ENCODE assay signal across 11 mouse cellular contexts in genomic region chr8:12324991-12325601, GRCm38 (mm10). TPM values are rescaled to one million over a fixed set of nuclear protein-coding genes. Genes with fewer than 3 reads are reported as not detected.
DNase-seq lines count a peak whose midpoint lies in the region; ATAC-seq and TF ChIP-seq lines count a peak whose summit lies in the region.
"Had no signal": no experiment of that assay in that cellular context is flagged by ENCODE, and none has a peak within 500 bp of the region (broad histone marks: within the 10 kb centered on the region; RNA-seq: fewer than 3 reads in every experiment).

No protein-coding gene starts in this region.

- peak overlapping the region; percentile 57 for H3K27ac ChIP-seq in hindbrain, embryonic 10.5 days
- H3K27ac ChIP-seq in midbrain, embryonic 14.5 days (replicated peaks; ENCODE audit: low read depth, low read length), result 0 out of 2 replicates have a peak overlapping the region, but pooled peaks have one; percentile 20
- no peak overlapping the region for H3K27ac ChIP-seq in liver, embryonic 11.5 days (ENCODE audit: low read depth, low read length)
- no peak overlapping the region for H3K27ac ChIP-seq in stomach, postnatal 0 days (replicated peaks)

- H3K27me3 ChIP-seq in hindbrain, embryonic 10.5 days (ENCODE audit: insufficient read depth, poor library complexity, severe bottlenecking), result peaks cover 97% of the 10 kb centered on the region
- H3K27me3 ChIP-seq in midbrain, embryonic 14.5 days (ENCODE audit: control insufficient read depth, insufficient read depth, low read length), result peaks cover 71% of the 10 kb centered on the region
- H3K27me3 ChIP-seq in liver, embryonic 11.5 days (replicated peaks; ENCODE audit: control insufficient read depth, insufficient read depth, low read length), result peaks cover 8% of the 10 kb centered on the region
- H3K27me3 ChIP-seq in stomach, postnatal 0 days (ENCODE audit: control insufficient read depth, insufficient read depth, low read length), result no peaks in the 10 kb centered on the region

- DNase-seq in adrenal gland, postnatal 10 days, result peak; percentile 55
- DNase-seq in adrenal gland, postnatal 25 days, result no peak
- peak; percentile 80 for DNase-seq in embryo, embryonic 10.5 days (ENCODE audit: low spot score)
- peak; percentile 78 for DNase-seq in hindbrain, embryonic 10.5 days (ENCODE audit: low spot score)
- peak; percentile 77 for DNase-seq in midbrain, embryonic 14.5 days
- no peak for DNase-seq in liver, embryonic 11.5 days (ENCODE audit: low spot score)
- no peak for DNase-seq in layer of hippocampus, adult 18-20 months (ENCODE audit: low spot score in 2 of 2)
- DNase-seq in stomach, postnatal 0 days (ENCODE audit: low spot score), result no peak
- DNase-seq: kidney, adult 8-10 months had no signal

- H3K4me3 ChIP-seq in hindbrain, embryonic 10.5 days, result 0 out of 2 replicates have a peak overlapping the region, but pooled peaks have one; percentile 6
- H3K4me3 ChIP-seq in midbrain, embryonic 14.5 days (replicated peaks; ENCODE audit: low read depth, low read length), result 0 out of 2 replicates have a peak overlapping the region, but pooled peaks have one; percentile 13
- H3K4me3 ChIP-seq in liver, embryonic 11.5 days (ENCODE audit: low read depth, low read length), result no peak overlapping the region
- H3K4me3 ChIP-seq in stomach, postnatal 0 days (ENCODE audit: low read depth, low read length), result no peak overlapping the region

- no peak for TF ChIP-seq EP300 in stomach, postnatal 0 days (optimal IDR thresholded peaks at IDR 0.05)

- no peak for TF ChIP-seq CTCF in stomach, postnatal 0 days (IDR thresholded peaks at IDR 0.05; ENCODE audit: low read depth)

- H3K9me3 ChIP-seq in hindbrain, embryonic 10.5 days, result no peaks in the 10 kb centered on the region
- no peaks in the 10 kb centered on the region for H3K9me3 ChIP-seq in midbrain, embryonic 14.5 days (ENCODE audit: control insufficient read depth, low read length)
- no peaks in the 10 kb centered on the region for H3K9me3 ChIP-seq in liver, embryonic 11.5 days (ENCODE audit: control insufficient read depth, low read length)
- no peaks in the 10 kb centered on the region for H3K9me3 ChIP-seq in stomach, postnatal 0 days (ENCODE audit: control insufficient read depth, low read length)

- H3K36me3 ChIP-seq in hindbrain, embryonic 10.5 days, result no peaks in the 10 kb centered on the region
- H3K36me3 ChIP-seq in midbrain, embryonic 14.5 days (ENCODE audit: control insufficient read depth, insufficient read depth, low read length), result no peaks in the 10 kb centered on the region
- no peaks in the 10 kb centered on the region for H3K36me3 ChIP-seq in liver, embryonic 11.5 days (ENCODE audit: control insufficient read depth, insufficient read depth, low read length)
- H3K36me3 ChIP-seq in stomach, postnatal 0 days (ENCODE audit: control insufficient read depth, insufficient read depth, low read length), result no peaks in the 10 kb centered on the region

- peak; percentile 15; the same call in 1 of the 2 replicates for ATAC-seq in midbrain, embryonic 14.5 days (ENCODE audit: low FRiP score, low TSS enrichment)
- ATAC-seq in liver, embryonic 11.5 days (replicated peaks; ENCODE audit: low FRiP score), result no peak
- no peak for ATAC-seq in stomach, postnatal 0 days (ENCODE audit: low FRiP score, low TSS enrichment)
- ATAC-seq: lung, postnatal 0 days had no signal

- WGBS in hindbrain, embryonic 10.5 days, result 21% methylated on average over 16 of the region's 16 CpGs
- WGBS in midbrain, embryonic 14.5 days, result 9% methylated on average over 16 of the region's 16 CpGs
- 25% methylated on average over 16 of the region's 16 CpGs for WGBS in liver, embryonic 11.5 days
- 41% methylated on average over 16 of the region's 16 CpGs for WGBS in stomach, postnatal 0 days

- peak overlapping the region; percentile 25 for H3K4me2 ChIP-seq in midbrain, embryonic 14.5 days (ENCODE audit: low read length)
- H3K4me2 ChIP-seq in liver, embryonic 11.5 days, result no peak overlapping the region
- H3K4me2 ChIP-seq in stomach, postnatal 0 days (replicated peaks; ENCODE audit: low read depth), result no peak overlapping the region

- peaks cover 65% of the 10 kb centered on the region for H3K4me1 ChIP-seq in hindbrain, embryonic 10.5 days (replicated peaks)
- H3K4me1 ChIP-seq in midbrain, embryonic 14.5 days (ENCODE audit: control insufficient read depth, insufficient read depth, low read length), result peaks cover 34% of the 10 kb centered on the region
- H3K4me1 ChIP-seq in liver, embryonic 11.5 days (replicated peaks; ENCODE audit: control insufficient read depth, insufficient read depth, low read length), result no peaks in the 10 kb centered on the region
- no peaks in the 10 kb centered on the region for H3K4me1 ChIP-seq in stomach, postnatal 0 days (replicated peaks; ENCODE audit: control insufficient read depth, insufficient read depth)

- H3K9ac ChIP-seq in midbrain, embryonic 14.5 days (replicated peaks; ENCODE audit: low read length), result peak overlapping the region; percentile 2; the same call in 1 of the 2 replicates
- H3K9ac ChIP-seq in liver, embryonic 11.5 days (ENCODE audit: low read depth, low read length), result no peak overlapping the region
- H3K9ac ChIP-seq in stomach, postnatal 0 days (ENCODE audit: low read length), result no peak overlapping the region

RNA-seq across cellular contexts. Expression of gene A230072I06Rik, which starts 46.5 kb away (rescaled TPM):
- total RNA-seq in adrenal gland, postnatal 10 days (2021), result not detected
- total RNA-seq in adrenal gland, postnatal 25 days (2021), result not detected in 2 replicates
- polyA plus RNA-seq in hindbrain, embryonic 10.5 days (2016; fragmentation: Nextera tagmentation; extraction: Ambion mirVana), result not detected in 2 replicates
- not detected in 2 replicates for polyA plus RNA-seq in midbrain, embryonic 14.5 days (2014; fragmentation: Nextera tagmentation; extraction: Ambion mirVana)
- not detected in 2 replicates for polyA plus RNA-seq in liver, embryonic 11.5 days (2014; fragmentation: Nextera tagmentation; extraction: Ambion mirVana)
- total RNA-seq in layer of hippocampus, adult 18-20 months (2021), result not detected
- polyA plus RNA-seq in stomach, postnatal 0 days (2015; fragmentation: Nextera tagmentation; extraction: Ambion mirVana), result not detected in 2 replicates
- total RNA-seq: gastrocnemius, postnatal 4 days had no signal
- polyA plus RNA-seq: lung, postnatal 0 days had no signal

Comparison
In these comparisons a context has a peak if more than half of its experiments do, and no peak if none do; other contexts are left out.
1. DNase-seq: peak in adrenal gland, postnatal 10 days (single experiment), embryo, embryonic 10.5 days (single experiment), hindbrain, embryonic 10.5 days (single experiment) and midbrain, embryonic 14.5 days (single experiment); none in adrenal gland, postnatal 25 days (single experiment), liver, embryonic 11.5 days (single experiment), layer of hippocampus, adult 18-20 months (0 of 2) and stomach, postnatal 0 days (single experiment).
2. H3K27ac ChIP-seq: peak in hindbrain, embryonic 10.5 days (single experiment) and midbrain, embryonic 14.5 days (single experiment); none in liver, embryonic 11.5 days (single experiment) and stomach, postnatal 0 days (single experiment).
3. H3K4me3 ChIP-seq: peak in hindbrain, embryonic 10.5 days (single experiment) and midbrain, embryonic 14.5 days (single experiment); none in liver, embryonic 11.5 days (single experiment) and stomach, postnatal 0 days (single experiment).